Mouse (Mus musculus): Measurements from ENCODE around the gene Mea1.

GRCm38 (mm10) chr17:46656054-46656453, 22.5 kb upstream of the Mea1 start:
- TF ChIP-seq TAL1 (IDR thresholded peaks at IDR 0.05; ENCODE audit: low read length) (no peak), GATA1 (IDR thresholded peaks at IDR 0.05; ENCODE audit: low read length) (no peak)
